Mouse (Mus musculus): ENCODE results near the gene Calm3. TPM values are rescaled to one million over a fixed set of nuclear protein-coding genes. Genes with fewer than 3 reads are reported as not detected.

The Calm3 gene
- total RNA-seq, 4 experiments from 2014 or later, result 386 to 534 (median 424) TPM

Other genes with a start within 250 kb of the Calm3 start
- gene Ceacam15, start 248.4 kb downstream of the Calm3 start, total RNA-seq (2022), result not detected
- gene Ceacam9, start 202.2 kb downstream of the Calm3 start, total RNA-seq (2022), result not detected
- 10 to 100 TPM; 37.0 to 54.4 (median 47.1) TPM for gene Ap2s1, start 185.7 kb downstream of the Calm3 start, total RNA-seq (2022)
- 10 to 100 TPM in 3 of 4 experiments, 1 to 10 TPM in 1; 8.7 to 30.2 (median 14.9) TPM for gene Slc1a5, start 142.8 kb downstream of the Calm3 start, total RNA-seq (2022)
- 10 to 100 TPM; 11.0 to 15.6 (median 14.0) TPM for gene Strn4, start 108.2 kb downstream of the Calm3 start, total RNA-seq (2022)
- gene Fkrp, start 107.4 kb downstream of the Calm3 start, total RNA-seq (2022), result 10 to 100 TPM; 55.5 to 67.9 (median 62.9) TPM
- 1 to 10 TPM; 2.5 to 4.1 (median 3.4) TPM for gene Prkd2, start 81.2 kb downstream of the Calm3 start, total RNA-seq (2022)
- gene Dact3, start 48.8 kb downstream of the Calm3 start, total RNA-seq (2022), result 1 to 10 TPM in 2 of 4 experiments, under 1 TPM in 2; 0.87 to 1.4 (median 1.1) TPM
- under 1 TPM in 1 of 4 experiments, not detected in 3; 0.36 TPM for gene Gng8, start 32.3 kb downstream of the Calm3 start, total RNA-seq (2022)
- under 1 TPM; 0.62 to 0.97 (median 0.93) TPM for gene Ptgir, start 17.6 kb downstream of the Calm3 start, total RNA-seq (2022)
- gene Pnmal2, start 20.6 kb upstream of the Calm3 start, total RNA-seq (2022), result under 1 TPM; 0.24 to 0.76 (median 0.41) TPM
- gene Pnmal1, start 35.6 kb upstream of the Calm3 start, total RNA-seq (2022), result under 1 TPM in 1 of 4 experiments, not detected in 3; 0.07 TPM
- gene Gm42372, start 59.0 kb upstream of the Calm3 start, total RNA-seq (2022), result not detected
- under 1 TPM; 0.60 to 0.94 (median 0.76) TPM for gene Ccdc8, start 68.6 kb upstream of the Calm3 start, total RNA-seq (2022)
- 10 to 100 TPM; 53.5 to 62.3 (median 60.6) TPM for gene Ppp5c, start 103.8 kb upstream of the Calm3 start, total RNA-seq (2022)
- 1 to 10 TPM in 2 of 4 experiments, under 1 TPM in 2; 0.75 to 1.7 (median 1.00) TPM for gene Hif3a, start 138.3 kb upstream of the Calm3 start, total RNA-seq (2022)
- under 1 TPM in 2 of 4 experiments, not detected in 2; 0.09 to 0.15 TPM for gene Psg16, start 149.9 kb upstream of the Calm3 start, total RNA-seq (2022)
- not detected for gene Ceacam3, start 226.2 kb upstream of the Calm3 start, total RNA-seq (2022)